Mouse (Mus musculus) ES-E14 (cell line): Measurements from ENCODE around the gene Cxcl1.

Source experiments
- CHD2 ChIP-seq: IDR thresholded peaks from 2 replicates; pipeline ENCODE4 v1.6.1; 2014; ENCODE audit warnings: mild to moderate bottlenecking, low read depth, low read length, inconsistent platforms
- HCFC1 ChIP-seq: IDR thresholded peaks from 2 replicates; pipeline ENCODE4 v1.6.1; 2012; ENCODE audit warnings: low read length, inconsistent platforms, borderline replicate concordance; ENCODE audit not compliant: insufficient read depth
- ZC3H11A ChIP-seq: IDR thresholded peaks from 2 replicates; pipeline ENCODE4 v1.6.1; 2012; ENCODE audit warnings: low read depth, mild to moderate bottlenecking, inconsistent platforms, low read length, borderline replicate concordance
- ZNF384 ChIP-seq: IDR thresholded peaks from 2 replicates; pipeline ENCODE4 v1.6.1; 2012; ENCODE audit warnings: low read depth, low read length, inconsistent platforms

- no peak for TF ChIP-seq HCFC1
- TF ChIP-seq CHD2: no peak
- no peak for TF ChIP-seq ZC3H11A
- TF ChIP-seq ZNF384: no peak
These were observed 11.6 kb upstream of the Cxcl1 start for GRCm38 (mm10) chr5:90879307-90880014.
